Mouse (Mus musculus) embryonic fibroblast, embryonic 13.5 days (primary cell): ENCODE measurements around the gene Ptcd3.

ENCODE experiments used
- CTCF ChIP-seq: IDR thresholded peaks from 2 replicates; pipeline ENCODE4 v1.5.1; 2011; ENCODE audit warnings: mild to moderate bottlenecking, control low read depth, low read length, moderate library complexity, borderline replicate concordance; ENCODE audit not compliant: insufficient read depth
- POLR2A ChIP-seq: IDR thresholded peaks from 2 replicates; pipeline ENCODE4 v1.6.1; 2011; ENCODE audit warnings: low read depth, mild to moderate bottlenecking, control low read depth, low read length, moderate library complexity

- TF ChIP-seq CTCF (no peak), POLR2A (no peak)
Measured at GRCm38 (mm10) chr6:71934081-71934556, 25.6 kb upstream of the Ptcd3 start.
